Mouse (Mus musculus): Measurements from ENCODE around the gene Pak2. TPM values are rescaled to one million over a fixed set of nuclear protein-coding genes. Genes with fewer than 3 reads are reported as not detected.

The Pak2 gene
- polyA plus RNA-seq, 1 experiment = 81.0 TPM

DNA sequence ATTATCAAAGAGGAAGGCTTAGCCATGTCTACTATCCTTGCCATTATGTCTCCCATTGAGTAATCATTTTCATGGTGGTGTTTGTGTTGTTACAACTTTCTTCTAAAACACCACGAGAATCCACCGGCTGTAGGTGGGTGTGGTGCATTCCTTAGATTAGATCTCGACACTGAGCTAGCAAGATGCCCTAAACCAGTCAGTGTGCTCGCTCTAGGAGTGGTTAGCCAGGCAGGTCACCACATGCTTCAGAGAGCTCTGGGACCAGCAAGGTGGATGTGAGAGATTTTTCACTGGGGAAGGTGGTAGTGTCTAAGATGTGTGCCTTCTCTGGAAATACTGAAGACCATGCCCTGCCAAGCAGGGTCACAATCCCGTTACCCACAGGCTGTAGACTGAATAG is 37.0 kb upstream of the Pak2 start:
- Histone ChIP-seq H3K4me3 (ENCODE audit: low read depth, low read length) (no peak overlapping the region), H3K9ac (ENCODE audit: low read depth, poor library complexity, severe bottlenecking) (peak overlapping the region; percentile 27; the same call in 1 of the 2 replicates), H3K27ac (ENCODE audit: insufficient read depth, low read length) (no peak overlapping the region), H3K4me1 (ENCODE audit: control insufficient read depth, insufficient read depth, low read length) (peaks cover 4% of the 10 kb centered on the region), H3K27me3 (ENCODE audit: control insufficient read depth, insufficient read depth, low read length, poor library complexity, severe bottlenecking) (no peaks in the 10 kb centered on the region), H3K36me3 (ENCODE audit: control insufficient read depth, insufficient read depth, low read length, poor library complexity, severe bottlenecking) (no peaks in the 10 kb centered on the region), H3K9me3 (replicated peaks; ENCODE audit: control insufficient read depth, insufficient read depth, low read length, poor library complexity, severe bottlenecking) (no peaks in the 10 kb centered on the region)
- no peak for TF ChIP-seq CTCF (IDR thresholded peaks at IDR 0.05; ENCODE audit: low read depth, low read length)

DNA sequence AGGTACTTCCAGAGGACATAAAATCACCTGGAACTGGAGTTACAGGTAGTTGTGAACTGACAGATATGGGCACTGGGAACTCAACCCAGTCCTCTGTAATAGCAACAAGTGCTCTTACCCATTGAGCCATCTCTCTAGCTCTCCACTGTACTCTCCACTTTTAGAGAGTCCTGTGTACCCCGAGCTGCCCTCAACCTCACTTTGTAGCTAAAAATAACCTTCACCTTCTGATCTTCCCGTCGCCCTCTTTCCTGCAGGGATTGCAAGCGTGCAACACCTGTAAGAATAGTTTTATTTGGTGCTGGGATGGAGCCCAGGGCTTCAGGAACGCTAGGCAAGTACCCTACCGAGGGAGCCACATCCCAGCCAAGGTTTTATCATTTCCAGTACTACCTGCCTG is 36.6 kb upstream of the Pak2 start:
- Histone ChIP-seq H3K27ac (ENCODE audit: insufficient read depth, low read length) (no peak overlapping the region), H3K9me3 (replicated peaks; ENCODE audit: control insufficient read depth, insufficient read depth, low read length, poor library complexity, severe bottlenecking) (no peaks in the 10 kb centered on the region), H3K36me3 (ENCODE audit: control insufficient read depth, insufficient read depth, low read length, poor library complexity, severe bottlenecking) (no peaks in the 10 kb centered on the region), H3K9ac (ENCODE audit: low read depth, poor library complexity, severe bottlenecking) (peak overlapping the region; percentile 27; the same call in 1 of the 2 replicates), H3K4me3 (ENCODE audit: low read depth, low read length) (peak overlapping the region; percentile 21; the same call in 1 of the 2 replicates), H3K4me1 (ENCODE audit: control insufficient read depth, insufficient read depth, low read length) (peaks cover 4% of the 10 kb centered on the region), H3K27me3 (ENCODE audit: control insufficient read depth, insufficient read depth, low read length, poor library complexity, severe bottlenecking) (no peaks in the 10 kb centered on the region)
- no peak for TF ChIP-seq EP300 (IDR thresholded peaks at IDR 0.05; ENCODE audit: insufficient read depth, low read depth, low read length)
- TF ChIP-seq CTCF (IDR thresholded peaks at IDR 0.05; ENCODE audit: low read depth, low read length) = no peak
- no peak for TF ChIP-seq POLR2A (IDR thresholded peaks at IDR 0.05; ENCODE audit: insufficient read depth, low read length)

DNA sequence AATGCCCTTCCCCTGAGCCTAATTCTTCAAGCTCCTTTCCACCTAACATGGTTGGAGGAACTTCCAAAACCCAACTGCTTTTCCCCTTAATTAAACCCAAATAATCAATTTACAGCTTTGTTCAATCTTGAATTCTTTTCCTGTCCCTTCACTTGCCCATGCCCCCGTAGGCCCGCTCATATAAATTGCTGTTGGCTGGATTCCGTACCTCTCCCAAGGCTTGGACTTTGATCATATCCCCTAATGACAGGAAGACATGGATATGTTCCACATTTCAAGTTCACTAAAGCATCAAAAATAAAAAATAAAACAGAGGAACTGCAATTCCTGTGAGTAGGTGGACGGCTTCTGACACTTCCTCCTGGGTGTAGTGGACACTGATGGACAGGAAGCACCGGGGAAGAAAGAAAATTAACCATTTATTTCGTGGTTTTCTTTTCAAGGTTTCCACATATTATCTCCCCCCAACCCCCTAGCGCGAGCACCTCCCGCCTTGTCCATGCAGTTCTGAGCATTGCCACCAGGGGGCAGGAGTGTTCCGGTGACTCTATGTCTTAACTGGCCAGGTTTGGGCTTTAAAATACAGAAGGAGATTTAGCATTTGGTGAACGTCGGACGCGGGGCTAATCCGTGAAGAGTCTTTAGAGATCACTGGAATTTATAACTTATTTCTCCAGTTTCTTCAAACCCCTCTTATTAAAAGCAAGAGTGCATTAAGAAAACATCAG is 36.0 kb upstream of the Pak2 start:
- no peaks in the 10 kb centered on the region for H3K9me3 ChIP-seq (replicated peaks; ENCODE audit: control insufficient read depth, insufficient read depth, low read length, poor library complexity, severe bottlenecking)
- no peak overlapping the region for H3K27ac ChIP-seq (ENCODE audit: insufficient read depth, low read length)
- TF ChIP-seq CTCF (IDR thresholded peaks at IDR 0.05; ENCODE audit: low read depth, low read length) = peak; percentile 87
- TF ChIP-seq POLR2A (IDR thresholded peaks at IDR 0.05; ENCODE audit: insufficient read depth, low read length) = no peak
- no peak overlapping the region for H3K4me3 ChIP-seq (ENCODE audit: low read depth, low read length)
- H3K27me3 ChIP-seq (ENCODE audit: control insufficient read depth, insufficient read depth, low read length, poor library complexity, severe bottlenecking) = no peaks in the 10 kb centered on the region
- no peak overlapping the region for H3K9ac ChIP-seq (ENCODE audit: low read depth, poor library complexity, severe bottlenecking)
- no peaks in the 10 kb centered on the region for H3K36me3 ChIP-seq (ENCODE audit: control insufficient read depth, insufficient read depth, low read length, poor library complexity, severe bottlenecking)
- peaks cover 4% of the 10 kb centered on the region for H3K4me1 ChIP-seq (ENCODE audit: control insufficient read depth, insufficient read depth, low read length)

GRCm38 (mm10) chr16:32114406-32114805 is 35.3 kb upstream of the Pak2 start:
- Histone ChIP-seq H3K4me3 (ENCODE audit: low read depth, low read length) (no peak overlapping the region), H3K4me1 (ENCODE audit: control insufficient read depth, insufficient read depth, low read length) (peaks cover 4% of the 10 kb centered on the region), H3K36me3 (ENCODE audit: control insufficient read depth, insufficient read depth, low read length, poor library complexity, severe bottlenecking) (no peaks in the 10 kb centered on the region), H3K9ac (ENCODE audit: low read depth, poor library complexity, severe bottlenecking) (peak overlapping the region; percentile 83; the same call in 1 of the 2 replicates), H3K27ac (ENCODE audit: insufficient read depth, low read length) (no peak overlapping the region), H3K9me3 (replicated peaks; ENCODE audit: control insufficient read depth, insufficient read depth, low read length, poor library complexity, severe bottlenecking) (no peaks in the 10 kb centered on the region), H3K27me3 (ENCODE audit: control insufficient read depth, insufficient read depth, low read length, poor library complexity, severe bottlenecking) (no peaks in the 10 kb centered on the region)
- TF ChIP-seq EP300 (IDR thresholded peaks at IDR 0.05; ENCODE audit: insufficient read depth, low read depth, low read length) (no peak), CTCF (IDR thresholded peaks at IDR 0.05; ENCODE audit: low read depth, low read length) (no peak), POLR2A (IDR thresholded peaks at IDR 0.05; ENCODE audit: insufficient read depth, low read length) (no peak)

DNA sequence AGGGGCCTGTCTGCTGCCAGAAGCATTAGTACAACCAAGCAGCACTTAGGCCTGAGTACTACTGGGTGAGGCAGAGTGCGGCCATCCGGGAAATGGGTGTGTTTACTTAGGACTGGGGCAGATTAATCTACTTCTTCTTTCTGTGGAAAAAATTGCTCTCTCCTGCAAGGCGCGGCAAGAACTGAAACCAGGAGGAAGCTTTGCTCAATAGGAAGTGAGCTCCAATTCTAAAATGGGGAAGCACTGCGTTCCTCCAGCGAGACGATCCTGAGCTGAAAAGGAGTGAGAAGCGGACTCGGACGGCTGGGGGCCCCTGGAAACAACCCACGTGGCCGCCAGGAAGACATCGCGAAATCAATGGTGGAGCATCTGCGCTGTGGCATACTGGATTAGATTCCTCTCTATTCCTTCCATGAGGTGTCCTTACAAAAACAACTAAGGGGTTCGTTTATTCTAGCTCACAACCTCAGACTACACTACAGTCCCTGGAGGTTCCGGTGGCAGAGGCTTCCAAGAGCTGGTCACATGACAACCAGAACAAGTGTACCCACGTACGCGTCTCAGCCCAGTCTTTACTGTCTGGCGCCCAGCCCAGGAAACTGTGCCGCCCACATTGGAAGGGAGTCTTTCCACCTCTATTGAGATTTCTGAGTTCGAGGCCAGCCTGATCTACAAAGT is 34.5 kb upstream of the Pak2 start:
- H3K27ac ChIP-seq (ENCODE audit: insufficient read depth, low read length) = peak overlapping the region; percentile 78
- H3K36me3 ChIP-seq (ENCODE audit: control insufficient read depth, insufficient read depth, low read length, poor library complexity, severe bottlenecking) = no peaks in the 10 kb centered on the region
- H3K4me3 ChIP-seq (ENCODE audit: low read depth, low read length) = peak overlapping the region; percentile 45
- no peaks in the 10 kb centered on the region for H3K27me3 ChIP-seq (ENCODE audit: control insufficient read depth, insufficient read depth, low read length, poor library complexity, severe bottlenecking)
- H3K4me1 ChIP-seq (ENCODE audit: control insufficient read depth, insufficient read depth, low read length) = peaks cover 4% of the 10 kb centered on the region
- H3K9ac ChIP-seq (ENCODE audit: low read depth, poor library complexity, severe bottlenecking) = peak overlapping the region; percentile 83
- TF ChIP-seq CTCF (IDR thresholded peaks at IDR 0.05; ENCODE audit: low read depth, low read length) = no peak
- H3K9me3 ChIP-seq (replicated peaks; ENCODE audit: control insufficient read depth, insufficient read depth, low read length, poor library complexity, severe bottlenecking) = no peaks in the 10 kb centered on the region

- no peak overlapping the region for H3K27ac ChIP-seq (ENCODE audit: insufficient read depth, low read length)
- H3K9ac ChIP-seq (ENCODE audit: low read depth, poor library complexity, severe bottlenecking) = no peak overlapping the region
- H3K36me3 ChIP-seq (ENCODE audit: control insufficient read depth, insufficient read depth, low read length, poor library complexity, severe bottlenecking) = peaks cover 5% of the 10 kb centered on the region; the same call in 1 of the 2 replicates
- H3K27me3 ChIP-seq (ENCODE audit: control insufficient read depth, insufficient read depth, low read length, poor library complexity, severe bottlenecking) = no peaks in the 10 kb centered on the region
- no peak overlapping the region for H3K4me3 ChIP-seq (ENCODE audit: low read depth, low read length)
- no peaks in the 10 kb centered on the region for H3K9me3 ChIP-seq (replicated peaks; ENCODE audit: control insufficient read depth, insufficient read depth, low read length, poor library complexity, severe bottlenecking)
- TF ChIP-seq CTCF (IDR thresholded peaks at IDR 0.05; ENCODE audit: low read depth, low read length) = no peak
- no peak for TF ChIP-seq POLR2A (IDR thresholded peaks at IDR 0.05; ENCODE audit: insufficient read depth, low read length)
- TF ChIP-seq EP300 (IDR thresholded peaks at IDR 0.05; ENCODE audit: insufficient read depth, low read depth, low read length) = no peak
- peaks cover 4% of the 10 kb centered on the region for H3K4me1 ChIP-seq (ENCODE audit: control insufficient read depth, insufficient read depth, low read length)
Observed at GRCm38 (mm10) chr16:32110951-32111699, 32.0 kb upstream of the Pak2 start.
